Mouse (Mus musculus) gastrocnemius, adult 18-20 months (tissue): ENCODE measurements around the gene Gm12666. TPM values are rescaled to one million over a fixed set of nuclear protein-coding genes. Genes with fewer than 3 reads are reported as not detected.
"Not testable (repeated sequence)": the region's sequence is repeated elsewhere in the genome, so short reads cannot be mapped to it uniquely, and the experiment has no call there.

Source experiments
- DNase-seq: peaks from one replicate; pipeline ENCODE4 v3.0.0; 2021; ENCODE audit warnings: low spot score
- long read RNA-seq, 2 experiments: library from polyadenylated mRNA; stranded (forward); transcript quantifications; one replicate each; pipeline ENCODE4 v2.0.0; 2021
- total RNA-seq, 2 experiments: library from RNA; stranded (reverse); gene quantifications; 2 replicates each; pipeline ENCODE4 v1.2.3; 2021

Gm12666 gene
- total RNA-seq: 1 to 10 TPM in 1 of 2 experiments, under 1 TPM in 1; 0.81 to 1.3 TPM
- long read RNA-seq, experiment 1: 0 reads
- long read RNA-seq, experiment 2: 0 reads

- DNase-seq: not testable (repeated sequence)
These were observed at the start of gene Gm12666 for GRCm38 (mm10) chr4:92191649-92192048. Gene Gm12666 (minus strand): TSS chr4:92191749.

- no peak for DNase-seq
These were observed 34.8 kb upstream of the Gm12666 start for GRCm38 (mm10) chr4:92226326-92226725.

GRCm38 (mm10) chr4:92216286-92216685 is 24.7 kb upstream of the Gm12666 start:
- DNase-seq: no peak

GRCm38 (mm10) chr4:92152646-92153045 is 38.9 kb downstream of the Gm12666 start:
- no peak for DNase-seq

GRCm38 (mm10) chr4:92147134-92147533 is 44.4 kb downstream of the Gm12666 start, which contains the start of gene Izumo3:
Gene Izumo3 (minus strand): TSS chr4:92147234.
- no peak for DNase-seq

Other genes starting within 250 kb of the Gm12666 start
- not detected for gene Izumo3, start 44.5 kb downstream of the Gm12666 start, total RNA-seq